Mouse (Mus musculus) midbrain, postnatal 0 days (tissue): ENCODE measurements around the gene Gltpd2. TPM values are rescaled to one million over a fixed set of nuclear protein-coding genes. Genes with fewer than 3 reads are reported as not detected.

Experiments used
- ATAC-seq: fragments of 200-750 bp; cut with Nextera tagmentation; 2 replicates; pipeline ENCODE4 v1.8.0; 2017; ENCODE audit warnings: moderate number of reproducible peaks, mild to moderate bottlenecking, moderate TSS enrichment, moderate library complexity; ENCODE audit not compliant: low FRiP score
- DNase-seq: peaks from one replicate; pipeline ENCODE4 v3.0.0-alpha.2; 2015; ENCODE audit warnings: low spot score
- H3K27ac ChIP-seq: fragments of 300-500 bp; sonication (generic); 2 replicates; pipeline ENCODE4 v1.5.1; 2014; ENCODE audit warnings: low read depth, mild to moderate bottlenecking, low read length, mixed read lengths
- H3K27me3 ChIP-seq: fragments of 300-500 bp; sonication (generic); 2 replicates; pipeline ENCODE4 v1.6.1; 2014; ENCODE audit warnings: low read length, control low read depth, mixed read lengths; ENCODE audit not compliant: insufficient read depth
- H3K36me3 ChIP-seq: fragments of 300-500 bp; sonication (generic); 2 replicates; pipeline ENCODE4 v1.6.1; 2014; ENCODE audit warnings: low read length, control low read depth, mixed read lengths; ENCODE audit not compliant: insufficient read depth
- H3K4me1 ChIP-seq: fragments of 300-500 bp; sonication (generic); 2 replicates; pipeline ENCODE4 v1.6.1; 2014; ENCODE audit warnings: mild to moderate bottlenecking, control low read depth, antibody characterized with exemption, low read length, mixed read lengths; ENCODE audit not compliant: insufficient read depth
- H3K4me2 ChIP-seq: fragments of 300-500 bp; sonication (generic); 2 replicates; pipeline ENCODE4 v1.6.1; 2014; ENCODE audit warnings: low read depth, mild to moderate bottlenecking, low read length, mixed read lengths; ENCODE audit not compliant: poor library complexity, severe bottlenecking
- H3K4me3 ChIP-seq: fragments of 300-500 bp; sonication (generic); 2 replicates; pipeline ENCODE4 v1.5.1; 2014; ENCODE audit warnings: low read depth, mild to moderate bottlenecking, low read length, moderate library complexity
- H3K9ac ChIP-seq: fragments of 300-500 bp; sonication (generic); replicated peaks from 2 replicates; pipeline ENCODE4 v1.6.1; 2014; ENCODE audit warnings: mild to moderate bottlenecking, low read length, moderate library complexity, mixed read lengths; ENCODE audit not compliant: poor library complexity, severe bottlenecking
- H3K9me3 ChIP-seq: fragments of 300-500 bp; sonication (generic); 2 replicates; pipeline ENCODE4 v1.6.1; 2016; ENCODE audit warnings: low read length, control low read depth
- CTCF ChIP-seq: IDR thresholded peaks from 2 replicates; pipeline ENCODE4 v1.5.1; 2016; ENCODE audit warnings: antibody characterized with exemption, mild to moderate bottlenecking
- WGBS: fragments of 180-500 bp; shearing (Covaris S2); extraction: QIAGEN DNeasy Blood & Tissue Kit; methylation state at CpG from one replicate; pipeline ENCODE4 v1.1.7; 2014; 5-methylcytosine and 5-hydroxymethylcytosine counted together
- polyA plus RNA-seq: library from polyadenylated mRNA; unstranded; fragments of >200 nt; fragmentation: Nextera tagmentation; extraction: Ambion mirVana; gene quantifications from 2 replicates; pipeline ENCODE4 v1.2.1, GENCODE M21; 2015
- total RNA-seq: library from RNA; depleted of rRNA; stranded (reverse); fragments of >200 nt; gene quantifications from 2 replicates; pipeline ENCODE4 v1.2.3, GENCODE M21; 2014

The Gltpd2 gene
- total and polyA plus RNA-seq, 2 experiments from 2014 or later = 0.21 TPM; not detected in 1

DNA sequence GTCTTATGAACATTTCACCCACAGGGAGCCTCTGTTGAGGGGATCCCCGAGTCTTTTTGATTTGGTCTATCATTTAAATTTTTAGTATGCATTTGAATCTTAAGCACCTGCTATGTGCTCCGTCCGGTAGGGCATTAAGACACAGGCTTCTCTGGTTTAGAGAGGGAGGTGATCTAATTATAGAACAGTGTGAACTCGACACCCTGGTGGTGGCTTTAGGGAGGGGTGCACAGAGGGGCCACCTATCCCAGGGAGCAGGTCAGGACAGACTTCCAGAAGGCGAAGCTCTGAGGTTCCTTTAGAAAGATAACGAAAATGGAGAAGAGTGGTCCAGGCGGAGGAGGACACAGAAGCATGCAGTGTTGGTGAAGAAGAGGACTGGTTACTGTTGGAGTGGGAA lies 25.5 kb downstream of the Gltpd2 start:
- DNase-seq (no peak), ATAC-seq (no peak)
- 79% methylated on average over 7 of the region's 7 CpGs for WGBS
- no peak overlapping the region for H3K27ac ChIP-seq
- H3K9me3 ChIP-seq = no peaks in the 10 kb centered on the region
- H3K4me2 ChIP-seq = no peak overlapping the region
- no peak for TF ChIP-seq CTCF
- no peaks in the 10 kb centered on the region for H3K27me3 ChIP-seq
- no peaks in the 10 kb centered on the region for H3K36me3 ChIP-seq
- no peak overlapping the region for H3K9ac ChIP-seq
- H3K4me1 ChIP-seq = no peaks in the 10 kb centered on the region
- no peak overlapping the region for H3K4me3 ChIP-seq

DNA sequence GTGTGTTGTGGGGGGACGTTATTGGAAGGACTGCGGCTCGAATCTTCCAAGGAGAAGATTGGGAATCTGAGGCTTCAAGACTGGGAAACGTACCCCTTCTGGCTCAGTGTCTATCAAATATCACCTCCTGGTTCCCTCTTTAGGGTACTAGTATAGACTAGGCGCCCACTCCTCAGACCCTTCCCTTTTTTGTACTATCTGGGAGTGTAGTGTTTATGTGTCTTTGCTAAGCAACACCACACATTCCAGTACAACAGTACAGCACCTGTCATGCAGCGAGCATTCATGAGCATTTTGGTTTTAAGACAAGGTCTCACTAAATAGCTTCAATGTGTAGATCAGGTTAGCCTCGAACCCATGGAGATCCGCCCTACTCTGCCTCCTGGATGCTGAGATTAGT lies 32.5 kb downstream of the Gltpd2 start:
- no peak for DNase-seq
- Histone ChIP-seq H3K4me1 (no peaks in the 10 kb centered on the region), H3K9me3 (no peaks in the 10 kb centered on the region), H3K9ac (no peak overlapping the region), H3K4me2 (no peak overlapping the region), H3K27me3 (no peaks in the 10 kb centered on the region), H3K4me3 (no peak overlapping the region), H3K27ac (no peak overlapping the region), H3K36me3 (peaks cover 16% of the 10 kb centered on the region)
- WGBS = 90% methylated on average over 8 of the region's 8 CpGs
- no peak for ATAC-seq
- no peak for TF ChIP-seq CTCF

DNA sequence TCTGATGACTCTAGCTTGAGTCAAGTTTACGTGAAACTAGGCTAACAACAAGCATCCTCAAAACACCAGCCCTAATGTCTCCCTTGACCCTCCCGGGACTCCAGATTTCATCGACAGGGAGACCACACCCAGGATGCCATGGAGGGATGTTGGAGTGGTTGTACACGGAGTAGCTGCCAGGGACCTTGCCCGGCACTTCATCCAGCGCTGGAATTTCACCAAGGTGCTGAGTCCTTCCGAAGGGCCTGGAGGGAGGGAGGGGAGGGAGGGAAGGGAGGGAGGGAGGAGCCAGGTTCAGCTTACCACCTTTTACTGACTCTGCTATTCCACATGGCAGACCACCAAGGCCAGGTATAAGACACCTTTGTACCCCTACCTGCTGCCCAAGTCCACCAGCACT lies 34.9 kb downstream of the Gltpd2 start:
- no peak overlapping the region for H3K4me2 ChIP-seq
- no peak for DNase-seq
- no peak for TF ChIP-seq CTCF
- H3K4me3 ChIP-seq = no peak overlapping the region
- H3K27me3 ChIP-seq = no peaks in the 10 kb centered on the region
- WGBS = 38% methylated on average over 7 of the region's 7 CpGs
- H3K9ac ChIP-seq = no peak overlapping the region
- no peaks in the 10 kb centered on the region for H3K9me3 ChIP-seq
- H3K27ac ChIP-seq = no peak overlapping the region
- H3K4me1 ChIP-seq = no peaks in the 10 kb centered on the region
- H3K36me3 ChIP-seq = peaks cover 21% of the 10 kb centered on the region
- no peak for ATAC-seq

DNA sequence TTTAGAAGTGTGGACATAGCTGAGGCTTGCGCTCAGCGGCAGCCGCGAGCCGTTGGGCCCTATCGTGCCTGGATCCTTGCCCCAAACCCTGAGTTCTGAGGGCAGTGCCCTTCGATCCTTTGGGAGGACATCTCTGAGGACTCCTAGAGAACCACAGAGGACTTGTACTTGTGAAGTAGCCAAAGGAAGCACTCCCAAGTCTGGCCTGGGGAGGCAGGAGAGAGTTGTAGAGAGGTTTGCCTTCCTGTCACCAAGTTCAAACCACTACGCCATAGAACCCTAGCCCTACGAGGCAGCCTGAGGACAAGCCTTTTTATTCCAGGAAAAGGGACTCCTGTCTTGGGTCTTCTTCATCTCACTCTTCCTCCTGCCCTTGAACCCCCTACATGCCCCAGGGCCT lies 38.5 kb downstream of the Gltpd2 start:
- no peak; the same call in 1 of the 2 replicates for TF ChIP-seq CTCF
- H3K27ac ChIP-seq = no peak overlapping the region
- no peak for ATAC-seq
- peaks cover 21% of the 10 kb centered on the region for H3K36me3 ChIP-seq
- H3K4me2 ChIP-seq = no peak overlapping the region
- WGBS = 90% methylated on average over 9 of the region's 9 CpGs
- no peaks in the 10 kb centered on the region for H3K27me3 ChIP-seq
- no peak overlapping the region for H3K9ac ChIP-seq
- no peaks in the 10 kb centered on the region for H3K9me3 ChIP-seq
- no peak overlapping the region for H3K4me3 ChIP-seq
- DNase-seq = no peak
- H3K4me1 ChIP-seq = no peaks in the 10 kb centered on the region

DNA sequence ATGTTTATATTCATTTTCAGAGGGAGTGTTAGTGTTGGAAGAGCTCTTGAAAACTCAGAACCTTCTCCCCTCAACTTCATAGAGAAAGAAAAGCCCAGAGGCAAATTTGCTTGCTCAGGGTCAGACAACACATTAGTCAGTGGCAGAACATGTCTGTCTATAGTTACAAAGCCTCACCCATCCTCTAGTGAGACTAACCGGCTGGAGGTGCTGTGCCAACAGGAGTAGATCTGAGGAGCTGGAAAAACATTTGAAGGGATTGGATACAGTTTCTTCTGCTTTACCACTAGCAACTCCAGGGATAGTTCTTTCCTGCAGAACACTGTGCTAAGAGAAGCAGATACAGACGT lies 42.9 kb downstream of the Gltpd2 start:
- peak; percentile 38 for TF ChIP-seq CTCF
- peak overlapping the region; percentile 90 for H3K4me2 ChIP-seq
- WGBS = 0% methylated on average over 2 of the region's 2 CpGs
- peak overlapping the region; percentile 90; the same call in 1 of the 2 replicates for H3K9ac ChIP-seq
- H3K4me1 ChIP-seq = peaks cover 12% of the 10 kb centered on the region
- DNase-seq (peak; percentile 36), ATAC-seq (no peak)
- peak overlapping the region; percentile 94 for H3K4me3 ChIP-seq
- H3K36me3 ChIP-seq = peaks cover 6% of the 10 kb centered on the region; the same call in 1 of the 2 replicates
- peak overlapping the region; percentile 78 for H3K27ac ChIP-seq
- H3K27me3 ChIP-seq = no peaks in the 10 kb centered on the region
- no peaks in the 10 kb centered on the region for H3K9me3 ChIP-seq

DNA sequence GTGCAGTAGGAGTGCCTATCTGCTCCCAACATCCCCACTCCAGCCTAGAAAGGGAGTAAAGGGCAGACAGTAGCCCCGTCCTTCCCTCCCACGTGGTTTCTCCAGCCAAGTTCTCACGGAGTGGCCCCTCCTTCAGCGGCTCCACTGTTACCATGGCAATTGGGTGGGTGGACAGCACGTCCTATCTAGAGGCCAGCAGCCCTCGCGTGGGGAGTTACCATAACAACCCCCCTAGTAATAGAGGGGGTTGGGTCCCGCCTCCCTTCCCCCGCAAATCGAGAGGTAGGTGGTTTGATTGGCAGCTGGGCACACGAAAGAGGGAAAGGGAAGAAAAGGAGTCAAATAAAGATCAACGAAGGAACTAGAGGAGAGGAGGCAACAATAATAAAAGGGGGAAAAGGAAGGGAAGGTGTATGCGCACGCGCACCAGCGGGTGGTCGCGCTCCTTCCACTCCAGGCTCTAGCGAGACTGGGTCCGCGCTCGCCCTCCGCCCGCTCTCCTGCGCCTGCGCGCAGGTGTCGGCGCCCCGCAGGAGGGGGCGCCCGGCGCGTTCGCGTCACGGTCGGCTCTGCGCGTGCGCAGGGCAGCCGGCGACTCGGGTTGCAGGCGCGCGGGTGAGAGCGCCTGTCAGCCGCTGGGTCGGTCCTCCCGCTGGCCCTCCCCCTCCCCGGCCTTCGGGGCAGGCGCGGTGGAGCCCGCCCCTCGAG lies 43.4 kb downstream of the Gltpd2 start, which contains the start of gene Mink1:
Gene Mink1 (plus strand): TSS at position 595 of the 708 bp plus-strand sequence.
- Histone ChIP-seq H3K4me3 (peak within 1 kb of the TSS; percentile 94), H3K27me3 (no peaks in the 10 kb centered on the region), H3K36me3 (peaks cover 6% of the 10 kb centered on the region; the same call in 1 of the 2 replicates), H3K9ac (peak within 1 kb of the TSS; percentile 90), H3K9me3 (no peaks in the 10 kb centered on the region), H3K27ac (peak within 1 kb of the TSS; percentile 78), H3K4me2 (peak within 1 kb of the TSS; percentile 90), H3K4me1 (peaks cover 12% of the 10 kb centered on the region)
- peak; percentile 95 for DNase-seq
- 1% methylated on average over 51 of the region's 57 CpGs for WGBS
- peak; percentile 95 for ATAC-seq
- peak; percentile 2; the same call in 1 of the 2 replicates for TF ChIP-seq CTCF
